Mouse (Mus musculus) thymus, postnatal 10 days (tissue): ENCODE results near the gene Gm17026.
"Not testable (repeated sequence)": the region's sequence is repeated elsewhere in the genome, so short reads cannot be mapped to it uniquely, and the experiment has no call there.

Experiments used
- DNase-seq, 2 experiments: peaks; one replicate each; pipeline ENCODE4 v3.0.0; 2021; ENCODE audit warnings: low spot score in 2 of 2

Gene Gm17026

DNA sequence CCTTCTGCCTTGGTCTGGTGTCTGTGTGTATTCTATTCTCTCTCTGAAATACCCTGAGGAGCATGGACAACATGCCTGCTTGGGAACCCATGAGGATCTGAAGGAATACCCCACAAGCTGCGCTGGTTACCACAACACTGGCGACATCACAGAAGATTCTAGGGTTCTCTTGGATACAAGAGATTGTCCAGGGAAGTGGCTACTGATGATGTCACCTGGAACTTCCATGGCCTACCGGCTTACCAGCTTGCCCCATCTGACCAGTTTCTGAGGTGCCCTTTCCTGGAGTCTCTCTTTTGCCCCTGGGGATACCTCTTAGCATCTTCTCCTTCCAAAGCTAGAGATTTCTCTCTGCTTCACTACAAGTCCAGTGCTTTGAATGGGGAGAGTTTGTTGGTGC lies at the start of gene Gm17026:
TSS of gene Gm17026 (minus strand) at position 101 of the 400 bp plus-strand sequence.
- DNase-seq = not testable (repeated sequence)

DNA sequence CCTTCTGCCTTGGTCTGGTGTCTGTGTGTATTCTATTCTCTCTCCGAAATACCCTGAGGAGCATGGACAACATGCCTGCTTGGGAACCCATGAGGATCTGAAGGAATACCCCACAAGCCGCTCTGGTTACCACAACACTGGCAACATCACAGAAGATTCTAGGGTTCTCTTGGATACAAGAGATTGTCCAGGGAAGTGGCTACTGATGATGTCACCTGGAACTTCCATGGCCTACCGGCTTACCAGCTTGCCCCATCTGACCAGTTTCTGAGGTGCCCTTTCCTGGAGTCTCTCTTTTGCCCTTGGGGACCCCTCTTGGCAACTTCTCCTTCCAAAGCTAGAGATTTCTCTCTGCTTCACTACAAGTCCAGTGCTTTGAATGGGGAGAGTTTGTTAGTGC lies 37.4 kb upstream of the Gm17026 start, which contains the start of gene Gm9611:
TSS of gene Gm9611 (minus strand) at position 101 of the 400 bp plus-strand sequence.
- not testable (repeated sequence) for DNase-seq

DNA sequence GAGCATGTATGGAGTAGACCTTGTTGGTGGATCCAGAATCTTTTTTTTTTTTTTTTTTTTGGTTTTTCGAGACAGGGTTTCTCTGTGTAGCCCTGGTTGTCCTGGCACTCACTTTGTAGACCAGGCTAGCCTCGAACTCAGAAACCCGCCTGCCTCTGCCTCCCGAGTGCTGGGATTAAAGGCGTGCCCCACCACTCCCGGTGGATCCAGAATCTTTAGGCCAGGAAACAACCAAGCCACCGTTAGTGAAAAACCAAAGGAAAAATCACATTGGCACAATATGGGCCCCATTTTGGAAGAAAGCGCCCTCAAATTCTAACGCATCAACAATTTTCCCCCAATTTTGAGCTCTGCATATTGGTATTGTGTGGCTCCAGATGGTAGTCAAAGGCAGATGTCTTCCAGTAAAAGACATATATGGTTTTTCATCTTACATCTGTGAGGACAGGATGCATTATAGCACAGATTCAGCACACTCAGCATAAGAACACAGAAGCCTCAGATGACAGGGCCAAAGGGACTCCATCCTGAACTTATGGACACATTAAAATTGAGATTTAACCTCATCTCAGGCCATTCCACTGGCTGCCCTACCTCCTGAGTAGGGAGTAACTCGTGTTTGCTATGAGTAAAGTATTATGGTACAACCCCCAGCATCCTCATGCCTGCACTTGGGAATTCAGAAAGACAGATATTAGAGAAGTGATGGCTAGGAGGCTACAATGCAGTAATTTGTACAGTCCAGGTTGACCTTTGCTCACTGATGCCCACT lies 42.9 kb downstream of the Gm17026 start:
- DNase-seq = peak; percentile 5 to 8
